Mouse (Mus musculus): ENCODE measurements around the gene Ric3.

Gene Ric3

GRCm38 (mm10) chr7:109000315-109000954 is 82.7 kb downstream of the Ric3 start:
- ATAC-seq (ENCODE audit: low TSS enrichment): peak; percentile 81

GRCm38 (mm10) chr7:108996156-108996555 is 87.0 kb downstream of the Ric3 start:
- no peak for ATAC-seq (ENCODE audit: low TSS enrichment)

GRCm38 (mm10) chr7:108993881-108994291 is 89.2 kb downstream of the Ric3 start:
- no peak for ATAC-seq (ENCODE audit: low TSS enrichment)

GRCm38 (mm10) chr7:108993230-108993629 is 89.9 kb downstream of the Ric3 start:
- ATAC-seq (ENCODE audit: low TSS enrichment): no peak

- ATAC-seq (ENCODE audit: low TSS enrichment): peak; percentile 76
Observed at GRCm38 (mm10) chr7:108991207-108991606, 91.9 kb downstream of the Ric3 start.

- ATAC-seq (ENCODE audit: low TSS enrichment): no peak
Observed at GRCm38 (mm10) chr7:108985934-108986708, 97.0 kb downstream of the Ric3 start.
